Mouse (Mus musculus) layer of hippocampus, adult 2 months (tissue): ENCODE measurements around the gene Ppp1r16b. TPM values are rescaled to one million over a fixed set of nuclear protein-coding genes. Genes with fewer than 3 reads are reported as not detected.

Experiments
- DNase-seq, 2 experiments: peaks; one replicate each; pipeline ENCODE4 v3.0.0; 2022; ENCODE audit warnings: low spot score in 2 of 2
- H3K27ac ChIP-seq: fragments of 200-600 bp; 2 replicates; pipeline ENCODE4 v1.8.1; 2022
- H3K4me3 ChIP-seq: fragments of 200-600 bp; 2 replicates; pipeline ENCODE4 v1.8.1; 2022; ENCODE audit warnings: mild to moderate bottlenecking
- CTCF ChIP-seq: fragments of 200-600 bp; conservative IDR thresholded peaks from 2 replicates; pipeline ENCODE4 v1.8.1; 2022; ENCODE audit warnings: antibody characterized with exemption, mild to moderate bottlenecking, moderate library complexity
- total RNA-seq, 2 experiments: library from RNA; stranded (reverse); gene quantifications; 2 replicates each; pipeline ENCODE4 v1.2.3; 2021

Gene Ppp1r16b
- total RNA-seq, 2 experiments from 2014 or later, result 147 to 150 TPM

DNA sequence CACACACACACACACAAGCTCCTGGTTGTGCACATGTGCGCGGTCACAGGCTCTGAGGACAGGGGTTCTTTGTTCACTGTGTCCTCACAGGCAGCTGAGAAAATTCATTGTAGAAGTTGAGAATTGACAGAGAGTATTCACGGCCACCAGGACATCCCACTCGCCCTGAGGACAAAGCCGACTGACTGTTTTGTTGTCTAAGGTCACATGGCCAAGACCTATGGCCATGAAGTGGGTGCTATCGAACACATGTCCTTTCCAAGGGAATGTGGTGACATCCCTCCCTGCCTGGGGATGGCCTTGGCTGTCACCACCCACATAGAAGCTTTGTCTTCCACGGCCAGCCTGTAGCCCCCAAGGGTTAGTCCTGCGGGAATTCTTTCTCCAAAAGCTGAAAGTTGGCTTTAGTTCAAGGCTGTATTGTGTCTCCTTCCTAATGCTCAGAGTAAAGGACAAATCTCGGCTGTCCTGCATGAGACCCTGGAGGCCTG lies 75.9 kb downstream of the Ppp1r16b start:
- peak in 1 of 2 experiments; percentile 33 for DNase-seq
- no peak overlapping the region for H3K4me3 ChIP-seq
- H3K27ac ChIP-seq, result peak overlapping the region; percentile 86
- no peak for TF ChIP-seq CTCF

DNA sequence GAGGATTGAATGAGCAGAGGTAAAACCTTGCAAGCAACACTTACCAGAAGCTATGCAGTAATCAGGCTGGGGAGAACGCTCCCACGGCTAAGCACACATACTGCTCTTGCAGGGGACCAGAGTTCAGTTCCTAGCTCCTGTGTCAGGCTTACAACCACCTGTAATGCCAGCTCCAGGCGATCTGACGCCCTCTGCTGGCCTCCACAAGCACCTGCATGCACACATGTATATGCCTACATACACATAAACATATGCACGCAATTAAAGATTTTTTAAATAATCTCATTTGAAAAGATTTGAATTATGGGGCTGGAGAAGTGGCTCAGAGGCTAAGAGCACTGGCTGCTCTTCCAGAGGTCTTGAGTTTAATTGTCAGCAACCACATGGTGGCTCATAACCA lies 77.2 kb downstream of the Ppp1r16b start:
- peak overlapping the region; percentile 86 for H3K27ac ChIP-seq
- peak; percentile 63 for TF ChIP-seq CTCF
- no peak for DNase-seq
- H3K4me3 ChIP-seq, result no peak overlapping the region

DNA sequence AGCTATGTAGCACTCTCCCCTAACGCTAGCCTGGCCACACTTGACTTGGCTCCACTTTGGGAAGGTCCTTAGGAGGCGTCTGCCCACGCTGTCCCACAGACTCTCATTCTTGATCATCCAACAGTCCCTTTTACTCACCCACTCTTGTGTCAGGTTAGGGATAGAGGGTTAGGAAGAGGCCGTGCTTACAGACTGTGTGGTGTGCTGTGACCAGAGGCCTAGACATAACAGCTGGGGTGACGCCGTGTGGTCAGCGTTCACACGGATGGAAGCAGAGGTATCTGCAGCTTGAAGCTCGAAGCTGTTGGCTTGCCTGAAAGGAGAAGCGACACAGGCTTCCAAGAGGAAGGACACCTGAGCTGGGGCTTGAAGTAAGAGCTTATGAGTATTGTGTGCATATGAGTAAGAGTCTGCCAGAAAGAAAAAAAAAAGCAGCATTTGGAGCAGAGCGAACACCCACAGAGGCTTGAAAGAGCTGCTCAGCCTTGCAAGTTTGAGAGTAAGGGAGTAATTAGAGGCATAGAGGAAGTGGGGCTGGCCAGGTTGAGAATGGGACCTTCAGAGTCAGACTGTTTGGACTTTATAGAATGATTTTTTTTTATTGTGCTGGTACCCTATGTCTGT lies 78.4 kb downstream of the Ppp1r16b start:
- no peak for TF ChIP-seq CTCF
- DNase-seq, result no peak
- peak overlapping the region; percentile 86 for H3K27ac ChIP-seq
- no peak overlapping the region for H3K4me3 ChIP-seq

DNA sequence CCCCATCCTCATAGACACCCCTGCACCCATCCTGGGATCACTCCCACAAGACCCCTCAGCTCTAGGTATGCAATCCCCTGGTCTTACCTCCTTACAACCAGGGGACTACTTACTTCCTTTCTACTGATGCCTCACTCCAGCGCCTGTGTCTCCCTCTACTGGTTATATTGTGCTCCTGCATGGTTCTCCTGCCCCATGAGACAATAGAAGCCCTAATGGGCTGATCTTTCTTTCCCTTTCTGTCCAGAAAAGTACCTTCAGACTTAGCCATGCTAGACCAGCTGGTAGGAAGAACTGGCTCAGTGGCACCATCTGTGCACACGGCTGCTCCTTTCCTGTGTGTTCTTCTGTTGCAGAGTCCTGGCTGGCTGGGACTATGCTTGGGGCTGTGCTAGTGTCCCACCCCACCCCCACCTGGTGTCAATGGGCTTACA lies 79.9 kb downstream of the Ppp1r16b start:
- no peak overlapping the region for H3K4me3 ChIP-seq
- DNase-seq, result peak; percentile 50 to 69
- peak; percentile 87 for TF ChIP-seq CTCF
- peak overlapping the region; percentile 93 for H3K27ac ChIP-seq

DNA sequence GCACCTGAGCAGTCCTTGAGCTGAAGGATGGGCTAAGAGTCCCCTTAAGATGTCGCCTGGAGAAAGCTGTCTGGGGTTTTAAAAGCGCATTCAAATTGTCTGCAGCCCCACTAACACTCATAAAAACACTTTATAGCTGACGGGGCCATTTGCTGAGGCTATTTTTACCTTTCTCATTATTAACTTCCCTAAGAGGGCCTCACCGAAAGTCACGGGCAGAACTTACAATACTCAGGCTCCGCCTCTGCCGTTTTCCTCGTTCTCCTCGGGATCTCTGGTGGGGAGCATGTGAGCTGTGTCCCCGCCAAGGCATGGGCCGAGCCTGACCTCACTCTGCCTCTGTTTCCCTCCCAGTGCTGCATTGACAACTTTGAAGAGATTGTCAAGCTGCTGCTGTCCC lies 81.0 kb downstream of the Ppp1r16b start:
- H3K4me3 ChIP-seq, result no peak overlapping the region
- no peak for TF ChIP-seq CTCF
- peak overlapping the region; percentile 73 for H3K27ac ChIP-seq
- no peak for DNase-seq

DNA sequence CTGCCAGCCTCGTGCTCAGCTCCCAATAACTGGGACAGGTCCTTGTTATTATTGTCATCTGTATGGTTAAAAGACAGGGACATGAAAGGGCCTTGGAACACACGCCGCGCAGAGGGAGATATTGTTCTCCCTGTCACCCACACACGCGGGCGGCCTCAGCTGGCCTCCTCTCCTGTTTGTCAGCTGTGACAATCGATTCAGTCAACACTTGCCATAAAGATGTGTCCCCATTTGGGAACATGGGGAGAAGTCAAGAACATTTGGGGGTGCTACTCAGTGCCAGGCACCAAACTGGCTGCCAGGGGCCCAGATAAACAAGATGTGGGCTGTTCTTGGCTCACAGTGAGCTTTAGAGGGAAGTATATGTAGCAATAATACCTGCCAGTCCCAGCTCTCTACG lies 84.2 kb downstream of the Ppp1r16b start:
- H3K4me3 ChIP-seq, result no peak overlapping the region
- no peak for TF ChIP-seq CTCF
- DNase-seq, result peak; percentile 79 to 84
- H3K27ac ChIP-seq, result peak overlapping the region; percentile 92

DNA sequence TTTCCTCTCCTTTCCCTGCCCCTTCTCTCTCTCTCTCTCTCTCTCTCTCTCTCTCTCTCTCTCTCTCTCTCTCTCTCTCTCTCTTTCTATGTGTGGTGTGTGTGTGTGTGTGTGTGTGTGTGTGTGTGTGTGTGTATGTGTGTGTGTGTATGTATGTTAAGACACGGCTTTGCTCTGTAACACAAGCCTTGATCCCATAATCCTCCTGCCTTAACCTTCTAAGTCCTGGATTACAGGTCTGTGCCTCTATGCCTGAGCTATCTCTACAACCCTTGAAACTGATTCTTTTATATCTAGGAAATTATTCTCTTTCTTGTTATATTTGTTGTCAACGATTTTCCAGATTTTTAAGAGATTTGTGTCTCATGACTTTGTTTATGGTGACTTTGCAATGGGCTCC lies 95.0 kb downstream of the Ppp1r16b start:
- DNase-seq, result no peak
- no peak for TF ChIP-seq CTCF
- Histone ChIP-seq H3K4me3 (no peak overlapping the region), H3K27ac (no peak overlapping the region)

DNA sequence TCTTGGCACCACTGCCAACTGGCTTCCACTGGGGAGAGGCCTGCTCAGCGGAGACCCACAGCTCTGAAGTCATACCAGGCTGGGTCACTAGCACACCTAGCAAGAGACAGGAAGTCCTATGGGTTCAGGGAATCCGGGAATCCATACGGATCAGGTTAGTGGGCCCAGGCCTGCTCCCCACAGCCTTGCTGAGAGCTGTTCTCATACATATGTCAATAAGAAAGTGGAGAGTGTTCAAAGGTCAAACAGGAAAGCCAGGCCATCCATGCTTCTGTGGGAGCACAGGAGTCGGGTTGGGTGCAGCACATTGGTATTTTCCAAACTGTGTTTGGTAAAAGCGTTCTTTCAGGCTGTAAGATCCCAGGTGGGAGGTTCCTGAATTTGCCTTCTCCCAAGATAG lies 97.1 kb downstream of the Ppp1r16b start:
- Histone ChIP-seq H3K4me3 (no peak overlapping the region), H3K27ac (peak overlapping the region; percentile 8; the same call in 1 of the 2 replicates)
- DNase-seq, result no peak
- no peak for TF ChIP-seq CTCF

DNA sequence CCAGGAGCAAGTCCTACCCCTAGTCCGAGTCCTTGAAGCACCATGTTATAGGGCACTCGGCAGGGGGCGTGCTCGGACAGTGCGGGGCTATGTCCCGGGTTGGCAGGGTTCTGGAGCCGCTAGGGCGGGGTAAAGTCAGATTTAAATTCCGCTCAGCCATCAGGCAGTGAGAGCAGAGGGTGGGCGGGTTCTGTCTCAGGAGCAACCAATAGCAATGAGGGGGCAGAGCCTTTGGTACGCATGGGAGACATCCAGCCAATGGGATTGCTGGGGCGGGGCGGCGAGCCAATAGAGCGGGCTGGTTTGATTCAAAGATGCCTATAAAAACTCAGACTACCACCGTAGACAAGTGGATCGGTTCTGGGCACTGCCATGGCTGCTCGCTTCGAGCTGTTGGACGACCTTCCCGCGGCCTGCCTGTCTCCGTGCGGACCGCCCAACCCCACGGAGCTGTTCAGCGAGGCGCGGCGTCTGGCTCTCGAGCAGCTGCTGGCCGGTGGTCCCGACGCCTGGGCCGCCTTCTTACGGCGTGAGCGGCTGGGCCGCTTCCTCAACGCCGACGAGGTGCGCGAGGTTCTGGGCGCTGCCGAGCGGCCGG lies 102.6 kb downstream of the Ppp1r16b start, which contains the start of gene Fam83d:
Gene Fam83d, plus strand, starts transcription at position 352 of the 598 bp plus-strand sequence.
- DNase-seq, result peak; percentile 94 to 96
- Histone ChIP-seq H3K4me3 (peak within 1 kb of the TSS; percentile 70), H3K27ac (peak within 1 kb of the TSS; percentile 55)
- peak; percentile 79 for TF ChIP-seq CTCF

DNA sequence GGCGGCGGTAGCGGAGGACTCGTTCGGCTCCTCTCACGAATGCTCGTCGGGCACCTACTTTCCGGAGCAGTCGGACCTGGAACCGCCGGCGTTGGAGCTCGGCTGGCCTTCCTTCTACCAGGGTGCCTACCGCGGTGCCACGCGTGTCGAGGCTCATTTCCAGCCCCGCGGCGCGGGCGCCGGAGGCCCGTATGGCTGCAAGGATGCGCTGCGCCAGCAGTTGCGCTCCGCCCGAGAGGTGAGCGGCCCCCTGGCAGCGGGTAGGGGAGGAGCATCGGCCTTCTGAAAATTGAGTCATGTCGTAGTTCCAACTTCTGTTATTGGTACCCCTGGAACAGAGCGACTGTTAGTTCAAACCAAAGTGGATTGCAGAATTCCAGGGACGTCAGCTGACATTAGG lies 103.2 kb downstream of the Ppp1r16b start:
- no peak for DNase-seq
- Histone ChIP-seq H3K27ac (no peak overlapping the region), H3K4me3 (peak overlapping the region; percentile 70)
- no peak for TF ChIP-seq CTCF

DNA sequence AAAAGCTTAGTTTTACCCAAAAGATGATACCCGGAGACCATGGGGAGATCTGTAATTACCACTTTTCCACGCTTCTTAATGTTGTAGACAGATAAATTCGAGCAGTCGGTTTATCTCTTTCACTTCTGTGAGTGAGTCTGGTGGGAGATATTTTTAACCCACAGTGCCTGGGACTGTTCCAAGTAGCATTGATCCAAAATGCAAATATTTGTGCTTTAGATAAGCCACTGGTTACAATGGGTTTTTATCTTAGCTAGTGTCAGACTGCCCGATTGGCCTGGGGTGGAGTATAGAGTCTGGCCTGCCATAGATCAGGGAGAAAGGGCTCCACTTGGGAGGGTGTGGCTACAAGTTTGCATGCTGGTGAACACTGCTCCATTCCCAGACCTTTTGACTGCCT lies 103.6 kb downstream of the Ppp1r16b start:
- DNase-seq, result no peak

DNA sequence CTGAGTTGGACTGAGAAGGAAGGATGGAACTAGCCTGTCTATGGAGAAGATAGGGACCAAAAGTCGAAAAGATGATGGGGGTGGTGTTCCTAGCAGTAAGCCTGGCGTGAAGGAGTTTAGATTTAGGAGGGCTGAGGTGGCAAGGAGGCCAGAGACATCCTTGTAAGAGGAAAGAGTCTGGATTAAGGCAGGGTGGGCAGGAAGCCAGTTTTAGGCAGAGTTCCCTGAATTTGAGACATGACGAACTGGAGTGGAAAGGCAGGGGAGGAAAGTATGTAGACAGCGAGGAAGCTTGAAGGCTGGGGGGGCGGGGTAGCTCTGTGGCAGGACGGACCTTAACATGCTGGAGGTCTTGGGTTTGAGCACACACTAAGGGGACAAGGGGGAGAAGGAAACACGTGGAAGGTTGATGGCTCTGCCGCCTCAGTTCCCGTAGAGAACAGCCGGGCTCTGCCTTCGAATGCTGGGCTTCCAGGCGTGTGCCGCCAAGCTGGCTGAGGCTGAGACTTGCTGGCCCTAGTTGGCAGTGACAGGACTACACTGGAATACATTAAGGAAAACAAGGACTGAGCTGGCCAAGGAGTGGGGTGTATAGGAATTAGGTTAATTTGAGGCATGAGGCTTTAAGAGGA lies 105.0 kb downstream of the Ppp1r16b start:
- no peak overlapping the region for H3K4me3 ChIP-seq
- no peak overlapping the region for H3K27ac ChIP-seq
- DNase-seq, result no peak
- no peak for TF ChIP-seq CTCF

More for the DNA sequence above, 103.6 kb downstream of the Ppp1r16b start:
- H3K27ac ChIP-seq, result no peak overlapping the region
- peak overlapping the region; percentile 70 for H3K4me3 ChIP-seq
- no peak for TF ChIP-seq CTCF

DNA sequence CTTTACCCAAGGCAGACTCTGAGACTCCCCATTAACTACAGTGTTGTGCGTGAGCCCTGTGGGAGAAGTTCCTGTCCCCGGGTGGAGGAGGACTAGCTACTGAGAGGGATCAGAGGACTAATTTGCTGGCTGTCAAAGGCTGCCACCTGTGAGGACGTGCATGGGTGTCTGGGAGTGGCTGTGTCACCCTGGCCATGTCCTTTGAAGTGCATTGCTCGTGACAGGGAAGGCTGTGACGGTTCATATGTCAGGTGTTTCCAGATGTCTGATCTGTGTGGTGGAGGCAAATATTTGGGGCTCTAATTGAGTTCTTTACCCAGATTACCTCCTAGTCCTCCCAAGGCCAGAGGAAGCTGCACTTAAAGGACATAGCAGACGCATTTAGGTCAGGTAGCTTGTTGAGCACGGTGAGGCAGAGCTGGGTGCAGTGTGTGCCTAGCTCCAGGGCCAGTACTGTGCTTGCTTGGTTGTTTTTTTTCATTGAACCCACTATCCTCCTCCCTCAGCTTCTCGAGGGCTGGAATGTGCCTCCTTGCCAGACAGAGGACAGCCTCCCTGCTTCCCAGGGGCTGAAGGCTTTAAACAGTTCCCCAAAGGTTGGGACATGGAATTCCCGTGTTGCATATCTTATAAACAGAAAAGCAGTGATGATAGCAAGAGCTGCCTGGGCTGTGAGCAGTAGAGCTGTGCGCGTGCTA lies 106.0 kb downstream of the Ppp1r16b start:
- DNase-seq, result no peak
- no peak for TF ChIP-seq CTCF
- H3K27ac ChIP-seq, result no peak overlapping the region
- H3K4me3 ChIP-seq, result no peak overlapping the region
